Mouse (Mus musculus): ENCODE data around the gene Hebp2. TPM values are rescaled to one million over a fixed set of nuclear protein-coding genes. Genes with fewer than 3 reads are reported as not detected.
"Not testable (repeated sequence)": the region's sequence is repeated elsewhere in the genome, so short reads cannot be mapped to it uniquely, and the experiment has no call there.

The Hebp2 gene
- total RNA-seq (2015; ENCODE audit: low replicate concordance) = not detected in 2 replicates
- not detected in 2 replicates for total RNA-seq (2017; ENCODE audit: low replicate concordance)

- no peak for ATAC-seq (replicated peaks; ENCODE audit: low FRiP score, poor library complexity, severe bottlenecking)
These were observed at the start of gene Hebp2 for GRCm38 (mm10) chr10:18545813-18546235. Gene Hebp2, minus strand, starts transcription at chr10:18546076.

GRCm38 (mm10) chr10:18589455-18589854 lies 43.6 kb upstream of the Hebp2 start:
- ATAC-seq (replicated peaks; ENCODE audit: low FRiP score, poor library complexity, severe bottlenecking) = no peak

GRCm38 (mm10) chr10:18584188-18584587 lies 38.3 kb upstream of the Hebp2 start:
- no peak for ATAC-seq (replicated peaks; ENCODE audit: low FRiP score, poor library complexity, severe bottlenecking)

- no peak for ATAC-seq (replicated peaks; ENCODE audit: low FRiP score, poor library complexity, severe bottlenecking)
These were observed 26.7 kb upstream of the Hebp2 start for GRCm38 (mm10) chr10:18572581-18572980.

- no peak for ATAC-seq (replicated peaks; ENCODE audit: low FRiP score, poor library complexity, severe bottlenecking)
These were observed 17.1 kb upstream of the Hebp2 start for GRCm38 (mm10) chr10:18562940-18563339.

GRCm38 (mm10) chr10:18561445-18561844 lies 15.6 kb upstream of the Hebp2 start:
- ATAC-seq (replicated peaks; ENCODE audit: low FRiP score, poor library complexity, severe bottlenecking) = no peak

GRCm38 (mm10) chr10:18559076-18559475 lies 13.2 kb upstream of the Hebp2 start:
- not testable (repeated sequence) for ATAC-seq (replicated peaks; ENCODE audit: low FRiP score, poor library complexity, severe bottlenecking)

- ATAC-seq (replicated peaks; ENCODE audit: low FRiP score, poor library complexity, severe bottlenecking) = no peak
These were observed 3.7 kb upstream of the Hebp2 start for GRCm38 (mm10) chr10:18549321-18550216.

- no peak for ATAC-seq (replicated peaks; ENCODE audit: low FRiP score, poor library complexity, severe bottlenecking)
These were observed 1.5 kb upstream of the Hebp2 start for GRCm38 (mm10) chr10:18547381-18547780.

- no peak for ATAC-seq (replicated peaks; ENCODE audit: low FRiP score, poor library complexity, severe bottlenecking)
These were observed 567 bp downstream of the Hebp2 start for GRCm38 (mm10) chr10:18545309-18545708.

GRCm38 (mm10) chr10:18536889-18537288 lies 9.0 kb downstream of the Hebp2 start:
- ATAC-seq (replicated peaks; ENCODE audit: low FRiP score, poor library complexity, severe bottlenecking) = no peak

GRCm38 (mm10) chr10:18532293-18532692 lies 13.6 kb downstream of the Hebp2 start:
- ATAC-seq (replicated peaks; ENCODE audit: low FRiP score, poor library complexity, severe bottlenecking) = no peak

- ATAC-seq (replicated peaks; ENCODE audit: low FRiP score, poor library complexity, severe bottlenecking) = no peak
These were observed 15.7 kb downstream of the Hebp2 start for GRCm38 (mm10) chr10:18530161-18530560.

GRCm38 (mm10) chr10:18529177-18529576 lies 16.7 kb downstream of the Hebp2 start:
- no peak for ATAC-seq (replicated peaks; ENCODE audit: low FRiP score, poor library complexity, severe bottlenecking)

GRCm38 (mm10) chr10:18528475-18528874 lies 17.4 kb downstream of the Hebp2 start:
- no peak for ATAC-seq (replicated peaks; ENCODE audit: low FRiP score, poor library complexity, severe bottlenecking)

GRCm38 (mm10) chr10:18527766-18528165 lies 18.1 kb downstream of the Hebp2 start:
- ATAC-seq (replicated peaks; ENCODE audit: low FRiP score, poor library complexity, severe bottlenecking) = no peak

- ATAC-seq (replicated peaks; ENCODE audit: low FRiP score, poor library complexity, severe bottlenecking) = no peak
These were observed 18.8 kb downstream of the Hebp2 start for GRCm38 (mm10) chr10:18526851-18527675.

GRCm38 (mm10) chr10:18526184-18526850 lies 19.6 kb downstream of the Hebp2 start:
- no peak for ATAC-seq (replicated peaks; ENCODE audit: low FRiP score, poor library complexity, severe bottlenecking)

- no peak for ATAC-seq (replicated peaks; ENCODE audit: low FRiP score, poor library complexity, severe bottlenecking)
These were observed 20.1 kb downstream of the Hebp2 start for GRCm38 (mm10) chr10:18525726-18526125.

- no peak for ATAC-seq (replicated peaks; ENCODE audit: low FRiP score, poor library complexity, severe bottlenecking)
These were observed 20.6 kb downstream of the Hebp2 start for GRCm38 (mm10) chr10:18525311-18525710.
